Mouse (Mus musculus): Measurements from ENCODE around the gene Plod1.

- TF ChIP-seq POLR2A (IDR thresholded peaks at IDR 0.05; ENCODE audit: borderline replicate concordance, extremely low read depth, low read depth, low read length) (no peak), CTCF (IDR thresholded peaks at IDR 0.05; ENCODE audit: insufficient read depth, low read length) (no peak)
Measured at GRCm38 (mm10) chr4:147969337-147969736, 32.8 kb upstream of the Plod1 start.
